Mouse (Mus musculus) limb, embryonic 14.5 days (tissue): ENCODE measurements around the gene Smchd1. TPM values are rescaled to one million over a fixed set of nuclear protein-coding genes. Genes with fewer than 3 reads are reported as not detected.

Experiments used
- ATAC-seq: fragments of 200-750 bp; cut with Nextera tagmentation; 2 replicates; pipeline ENCODE4 v1.8.0; 2017; ENCODE audit warnings: low read depth, moderate number of reproducible peaks, moderate TSS enrichment; ENCODE audit not compliant: low FRiP score
- DNase-seq: peaks from one replicate; pipeline ENCODE4 v3.0.0-alpha.2; 2015; ENCODE audit warnings: low spot score
- H3K27ac ChIP-seq: fragments of 300-500 bp; sonication (generic); replicated peaks from 2 replicates; pipeline ENCODE4 v1.5.1; 2014; ENCODE audit warnings: low read depth, mild to moderate bottlenecking, low read length, moderate library complexity, mixed read lengths
- H3K27me3 ChIP-seq: fragments of 300-500 bp; sonication (generic); 2 replicates; pipeline ENCODE4 v1.6.1; 2014; ENCODE audit warnings: low read length, mixed read lengths; ENCODE audit not compliant: control insufficient read depth, insufficient read depth
- H3K36me3 ChIP-seq: fragments of 300-500 bp; sonication (generic); 2 replicates; pipeline ENCODE4 v1.6.1; 2014; ENCODE audit warnings: mild to moderate bottlenecking, low read length, moderate library complexity, mixed read lengths; ENCODE audit not compliant: control insufficient read depth, insufficient read depth
- H3K4me1 ChIP-seq: fragments of 300-500 bp; sonication (generic); 2 replicates; pipeline ENCODE4 v1.6.1; 2014; ENCODE audit warnings: antibody characterized with exemption, low read length, mixed read lengths; ENCODE audit not compliant: control insufficient read depth, insufficient read depth
- H3K4me2 ChIP-seq: fragments of 300-500 bp; sonication (generic); replicated peaks from 2 replicates; pipeline ENCODE4 v1.6.1; 2014; ENCODE audit warnings: low read depth, mild to moderate bottlenecking, low read length, moderate library complexity; ENCODE audit not compliant: severe bottlenecking
- H3K4me3 ChIP-seq: fragments of 300-500 bp; sonication (generic); replicated peaks from 2 replicates; pipeline ENCODE4 v1.5.1; 2014; ENCODE audit warnings: low read length
- H3K9ac ChIP-seq: fragments of 300-500 bp; sonication (generic); 2 replicates; pipeline ENCODE4 v1.6.1; 2014; ENCODE audit warnings: mild to moderate bottlenecking, low read depth, low read length, moderate library complexity; ENCODE audit not compliant: severe bottlenecking
- H3K9me3 ChIP-seq: fragments of 300-500 bp; sonication (generic); 2 replicates; pipeline ENCODE4 v1.6.1; 2016; ENCODE audit warnings: low read length; ENCODE audit not compliant: control insufficient read depth
- POLR2A ChIP-seq: fragments of 200-500 bp; IDR thresholded peaks from 2 replicates; pipeline ENCODE4 v1.8.0; 2012; ENCODE audit warnings: inconsistent platforms, mild to moderate bottlenecking, moderate library complexity, borderline replicate concordance; ENCODE audit not compliant: insufficient read depth, insufficient read length; ENCODE audit errors: extremely low read depth
- WGBS: fragments of 180-500 bp; shearing (Covaris S2); extraction: QIAGEN DNeasy Blood & Tissue Kit; methylation state at CpG from one replicate; pipeline ENCODE4 v1.1.7; 2014; 5-methylcytosine and 5-hydroxymethylcytosine counted together
- polyA plus RNA-seq, 2 experiments: library from polyadenylated mRNA; depleted of rRNA in 1 of 2; stranded (reverse) in 1 of 2; unstranded in 1 of 2; fragments of >200 nt; fragmentation: Nextera tagmentation in 1 of 2; extraction: Ambion mirVana in 1 of 2; gene quantifications; 2 replicates each; pipeline versions ENCODE4 v1.2.1 to v1.2.3; 2012 to 2014

The Smchd1 gene
- polyA plus RNA-seq, 2 experiments = 42.7 to 71.4 TPM

DNA sequence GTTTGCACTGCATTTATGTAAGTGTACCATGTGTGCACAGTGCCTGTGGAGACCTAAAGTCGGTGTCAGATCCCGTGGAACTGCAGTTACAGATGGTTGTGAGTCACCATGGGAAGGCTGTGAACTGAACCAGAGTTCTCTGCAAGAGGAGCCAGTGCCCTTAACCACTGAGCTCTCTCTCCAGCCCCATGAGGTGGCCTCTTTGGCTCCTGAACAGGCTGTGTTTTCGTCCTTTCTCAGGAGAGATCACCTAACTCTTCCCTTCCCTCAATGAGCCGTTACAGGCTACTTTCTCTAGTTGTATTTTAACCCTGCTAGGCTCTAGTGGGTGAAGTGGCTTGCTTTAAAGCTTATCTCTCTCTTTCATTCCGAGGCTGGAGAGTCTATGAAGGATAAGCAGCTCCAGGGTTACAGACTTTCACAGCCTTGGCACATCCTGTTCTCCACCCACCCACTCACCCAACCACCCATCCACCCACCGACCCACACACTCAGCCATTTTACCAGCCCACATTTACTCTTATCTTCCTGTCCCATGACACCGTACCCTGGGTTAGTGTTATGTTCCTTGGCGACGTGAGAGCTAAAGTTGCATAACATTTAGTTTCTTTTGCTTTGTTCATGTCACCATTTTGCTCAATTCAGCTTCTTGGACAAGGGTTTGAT, 15.7 kb upstream of the Smchd1 start:
- peaks cover 10% of the 10 kb centered on the region for H3K36me3 ChIP-seq
- TF ChIP-seq POLR2A = no peak
- no peak overlapping the region for H3K27ac ChIP-seq
- no peak overlapping the region for H3K4me2 ChIP-seq
- no peak overlapping the region for H3K4me3 ChIP-seq
- no peaks in the 10 kb centered on the region for H3K27me3 ChIP-seq
- H3K9me3 ChIP-seq = no peaks in the 10 kb centered on the region
- ATAC-seq = no peak
- no peak for DNase-seq
- peaks cover 10% of the 10 kb centered on the region for H3K4me1 ChIP-seq
- WGBS = 77% methylated on average over 9 of the region's 9 CpGs
- H3K9ac ChIP-seq = no peak overlapping the region

GRCm38 (mm10) chr17:71489703-71490461, 14.7 kb upstream of the Smchd1 start:
- Histone ChIP-seq H3K36me3 (0 out of 2 replicates have a peak, but pooled peaks cover 2% of the 10 kb centered on the region), H3K9ac (no peak overlapping the region), H3K4me2 (no peak overlapping the region), H3K9me3 (no peaks in the 10 kb centered on the region), H3K27me3 (no peaks in the 10 kb centered on the region), H3K27ac (no peak overlapping the region), H3K4me3 (no peak overlapping the region), H3K4me1 (peaks cover 17% of the 10 kb centered on the region)
- no peak for TF ChIP-seq POLR2A
- ATAC-seq (no peak), DNase-seq (no peak)
- 84% methylated on average over 9 of the region's 9 CpGs for WGBS

DNA sequence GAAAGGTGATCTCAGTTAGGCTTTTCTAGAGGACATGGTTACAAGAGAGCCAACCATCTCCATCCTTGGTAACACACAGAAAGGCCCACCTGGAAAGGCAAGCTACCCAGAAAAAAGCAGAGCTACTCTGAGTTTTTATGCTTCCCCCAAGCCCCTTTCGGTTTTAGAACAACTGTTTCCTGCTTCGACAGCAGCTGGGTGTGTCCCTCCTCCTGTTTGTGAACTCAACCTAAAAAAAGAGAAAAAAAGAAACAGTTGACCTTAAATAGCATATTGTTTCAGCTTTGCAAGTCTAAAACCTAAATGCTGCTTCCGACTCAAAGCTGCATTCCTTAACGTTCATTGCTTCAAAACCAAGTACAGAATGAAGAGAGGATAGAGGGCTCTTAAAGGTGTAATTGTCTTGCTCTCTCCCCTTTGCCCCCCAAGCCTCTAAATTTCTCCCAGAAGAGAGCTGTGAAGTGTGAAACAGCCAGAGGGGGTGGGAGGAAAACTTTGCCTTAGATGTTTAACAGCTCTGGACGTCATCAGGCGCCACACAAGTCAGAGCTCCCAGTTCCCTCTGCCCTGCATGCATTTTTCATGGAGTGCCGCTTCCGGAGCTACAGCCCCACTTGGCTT, 11.2 kb upstream of the Smchd1 start:
- DNase-seq = no peak

GRCm38 (mm10) chr17:71485791-71486230, 10.7 kb upstream of the Smchd1 start:
- H3K4me2 ChIP-seq = peak overlapping the region; percentile 42
- peaks cover 17% of the 10 kb centered on the region for H3K4me1 ChIP-seq
- ATAC-seq (no peak; the same call in 1 of the 2 replicates), DNase-seq (peak; percentile 11)
- H3K27me3 ChIP-seq = no peaks in the 10 kb centered on the region
- WGBS = 26% methylated on average over 12 of the region's 12 CpGs
- no peaks in the 10 kb centered on the region for H3K36me3 ChIP-seq
- peak overlapping the region; percentile 40 for H3K27ac ChIP-seq
- peak overlapping the region; percentile 3; the same call in 1 of the 2 replicates for H3K9ac ChIP-seq
- H3K9me3 ChIP-seq = no peaks in the 10 kb centered on the region
- peak overlapping the region; percentile 23 for H3K4me3 ChIP-seq
- no peak for TF ChIP-seq POLR2A

More for the DNA sequence above, 11.2 kb upstream of the Smchd1 start:
- Histone ChIP-seq H3K4me2 (peak overlapping the region; percentile 42), H3K27me3 (no peaks in the 10 kb centered on the region), H3K9me3 (no peaks in the 10 kb centered on the region), H3K36me3 (no peaks in the 10 kb centered on the region), H3K4me3 (no peak overlapping the region), H3K4me1 (peaks cover 17% of the 10 kb centered on the region), H3K9ac (peak overlapping the region; percentile 3; the same call in 1 of the 2 replicates), H3K27ac (peak overlapping the region; percentile 40)
- 10% methylated on average over 8 of the region's 8 CpGs for WGBS
- ATAC-seq = no peak; the same call in 1 of the 2 replicates
- no peak for TF ChIP-seq POLR2A

- DNase-seq = no peak
- WGBS = 93% methylated on average over 5 of the region's 5 CpGs
These were observed 9.6 kb upstream of the Smchd1 start for GRCm38 (mm10) chr17:71484711-71485110.

More at GRCm38 (mm10) chr17:71484711-71485110, 9.6 kb upstream of the Smchd1 start:
- no peak for TF ChIP-seq POLR2A
- H3K9me3 ChIP-seq = no peaks in the 10 kb centered on the region
- H3K27me3 ChIP-seq = no peaks in the 10 kb centered on the region
- H3K4me3 ChIP-seq = no peak overlapping the region
- no peak overlapping the region for H3K27ac ChIP-seq
- H3K36me3 ChIP-seq = no peaks in the 10 kb centered on the region
- peaks cover 17% of the 10 kb centered on the region for H3K4me1 ChIP-seq
- no peak overlapping the region for H3K4me2 ChIP-seq
- H3K9ac ChIP-seq = no peak overlapping the region
- no peak for ATAC-seq
